Mouse (Mus musculus) brain, embryonic 14.5 days (tissue): Measurements from ENCODE around the gene Fstl4.

ENCODE experiments used
- CTCF ChIP-seq: fragments of 200-500 bp; IDR thresholded peaks from 2 replicates; pipeline ENCODE4 v1.5.1; 2012; ENCODE audit warnings: inconsistent platforms, mild to moderate bottlenecking, moderate library complexity, borderline replicate concordance; ENCODE audit not compliant: insufficient read depth, insufficient read length; ENCODE audit errors: extremely low read depth
- POLR2A ChIP-seq: fragments of 200-500 bp; IDR thresholded peaks from 2 replicates; pipeline ENCODE4 v1.6.1; 2012; ENCODE audit warnings: mild to moderate bottlenecking, inconsistent platforms, borderline replicate concordance; ENCODE audit not compliant: poor library complexity, insufficient read depth, insufficient read length, severe bottlenecking; ENCODE audit errors: extremely low read depth

- TF ChIP-seq CTCF (no peak), POLR2A (no peak)
Measured at GRCm38 (mm10) chr11:53132406-53133035, 368.1 kb downstream of the Fstl4 start.
